Mouse (Mus musculus): Measurements from ENCODE around the gene Gm10799. TPM values are rescaled to one million over a fixed set of nuclear protein-coding genes. Genes with fewer than 3 reads are reported as not detected.
"Not testable (repeated sequence)": the region's sequence is repeated elsewhere in the genome, so short reads cannot be mapped to it uniquely, and the experiment has no call there.

Gm10799 gene
- not detected in 2 replicates for polyA plus RNA-seq (2015; fragmentation: Nextera tagmentation; extraction: Ambion mirVana)

GRCm38 (mm10) chr2:104068450-104068849 is at the start of gene Gm10799:
Gm10799 (minus strand) TSS chr2:104068550.
- H3K27ac ChIP-seq; H3K4me3 ChIP-seq; H3K36me3 ChIP-seq; H3K4me2 ChIP-seq; ATAC-seq (ENCODE audit: borderline replicate concordance, extremely low read depth, low FRiP score, low TSS enrichment); H3K9me3 ChIP-seq; H3K4me1 ChIP-seq; H3K9ac ChIP-seq; H3K27me3 ChIP-seq: not testable (repeated sequence)
- WGBS = 73% methylated on average over 7 of the region's 7 CpGs

- H3K27me3 ChIP-seq; H3K4me1 ChIP-seq; H3K9ac ChIP-seq; H3K9me3 ChIP-seq; H3K36me3 ChIP-seq; H3K4me3 ChIP-seq; H3K4me2 ChIP-seq; H3K27ac ChIP-seq; ATAC-seq (ENCODE audit: borderline replicate concordance, extremely low read depth, low FRiP score, low TSS enrichment): not testable (repeated sequence)
These were observed 48.8 kb upstream of the Gm10799 start for GRCm38 (mm10) chr2:104117173-104117572.

DNA sequence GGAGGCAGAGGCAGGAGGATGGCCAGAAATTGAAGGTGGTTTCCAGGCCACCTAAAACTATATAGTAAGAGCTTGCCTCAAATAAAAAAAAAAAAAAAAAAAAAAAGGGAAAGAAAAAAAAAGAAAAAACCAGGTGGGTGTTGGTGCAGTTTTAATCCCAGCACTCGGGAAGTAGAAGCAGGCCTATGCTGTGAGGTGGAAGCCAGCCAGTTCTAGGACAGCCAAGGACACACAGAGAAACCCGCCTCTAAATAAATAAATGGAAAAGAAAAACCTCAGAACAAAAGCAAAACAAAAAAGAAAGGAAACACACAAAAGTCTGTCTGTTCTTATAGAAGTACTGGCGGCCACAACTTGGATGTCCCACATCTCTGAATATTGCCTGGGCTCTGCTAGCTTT is 46.5 kb upstream of the Gm10799 start:
- Histone ChIP-seq H3K9me3 (no peaks in the 10 kb centered on the region), H3K4me3 (no peak overlapping the region), H3K27me3 (no peaks in the 10 kb centered on the region), H3K4me2 (no peak overlapping the region), H3K9ac (no peak overlapping the region), H3K36me3 (no peaks in the 10 kb centered on the region), H3K27ac (no peak overlapping the region), H3K4me1 (no peaks in the 10 kb centered on the region)
- WGBS = 71% methylated on average over 3 of the region's 3 CpGs
- ATAC-seq (ENCODE audit: borderline replicate concordance, extremely low read depth, low FRiP score, low TSS enrichment) = no peak

- H3K4me1 ChIP-seq; H3K4me2 ChIP-seq; H3K4me3 ChIP-seq; H3K36me3 ChIP-seq; H3K9ac ChIP-seq; ATAC-seq (ENCODE audit: borderline replicate concordance, extremely low read depth, low FRiP score, low TSS enrichment); H3K9me3 ChIP-seq; H3K27me3 ChIP-seq; H3K27ac ChIP-seq: not testable (repeated sequence)
These were observed 45.2 kb upstream of the Gm10799 start for GRCm38 (mm10) chr2:104113563-104113962.

- WGBS = no CpG with 5 or more reads among the region's 1 CpGs
- not testable (repeated sequence) for ATAC-seq (ENCODE audit: borderline replicate concordance, extremely low read depth, low FRiP score, low TSS enrichment)
These were observed 42.9 kb upstream of the Gm10799 start for GRCm38 (mm10) chr2:104111170-104111797.

DNA sequence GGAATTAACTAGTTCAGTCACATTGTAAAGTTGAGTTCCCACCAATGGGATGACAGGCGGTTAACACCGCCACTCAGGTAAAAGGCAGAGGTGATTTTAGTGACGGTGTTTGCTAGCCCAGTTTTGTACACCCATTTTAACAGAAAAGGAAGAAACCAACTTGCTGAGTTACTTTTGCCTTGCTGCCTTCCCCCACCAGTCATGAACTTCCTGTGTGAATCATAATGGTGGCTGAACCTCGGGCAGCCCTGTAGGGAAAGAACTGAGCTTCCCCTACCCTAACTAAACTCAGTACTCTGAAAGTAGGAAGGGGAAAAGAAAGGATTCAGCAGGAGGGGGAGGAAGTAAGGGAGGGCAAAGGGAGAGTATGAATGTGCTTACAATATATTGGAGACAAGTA is 41.7 kb upstream of the Gm10799 start:
- no peak for ATAC-seq (ENCODE audit: borderline replicate concordance, extremely low read depth, low FRiP score, low TSS enrichment)
- Histone ChIP-seq H3K27me3 (no peaks in the 10 kb centered on the region), H3K36me3 (no peaks in the 10 kb centered on the region), H3K9ac (no peak overlapping the region), H3K4me1 (no peaks in the 10 kb centered on the region), H3K27ac (no peak overlapping the region), H3K4me3 (no peak overlapping the region), H3K4me2 (no peak overlapping the region), H3K9me3 (no peaks in the 10 kb centered on the region)
- 82% methylated on average over 4 of the region's 4 CpGs for WGBS

More at GRCm38 (mm10) chr2:104111170-104111797, 42.9 kb upstream of the Gm10799 start:
- H3K4me3 ChIP-seq, H3K9ac ChIP-seq, H3K27ac ChIP-seq, H3K4me2 ChIP-seq, H3K4me1 ChIP-seq, H3K27me3 ChIP-seq, H3K36me3 ChIP-seq, H3K9me3 ChIP-seq: not testable (repeated sequence)

- ATAC-seq (ENCODE audit: borderline replicate concordance, extremely low read depth, low FRiP score, low TSS enrichment) = no peak
- no peaks in the 10 kb centered on the region for H3K9me3 ChIP-seq
- WGBS = 60% methylated on average over 2 of the region's 2 CpGs
- no peak overlapping the region for H3K4me3 ChIP-seq
- no peaks in the 10 kb centered on the region for H3K4me1 ChIP-seq
- no peaks in the 10 kb centered on the region for H3K27me3 ChIP-seq
- no peak overlapping the region for H3K9ac ChIP-seq
- no peaks in the 10 kb centered on the region for H3K36me3 ChIP-seq
- no peak overlapping the region for H3K27ac ChIP-seq
- H3K4me2 ChIP-seq = no peak overlapping the region
These were observed 41.2 kb upstream of the Gm10799 start for GRCm38 (mm10) chr2:104109528-104109927.

- H3K36me3 ChIP-seq; H3K4me1 ChIP-seq; H3K4me3 ChIP-seq; H3K9ac ChIP-seq; H3K27ac ChIP-seq; H3K9me3 ChIP-seq; H3K4me2 ChIP-seq; H3K27me3 ChIP-seq; ATAC-seq (ENCODE audit: borderline replicate concordance, extremely low read depth, low FRiP score, low TSS enrichment): not testable (repeated sequence)
- WGBS = 81% methylated on average over 2 of the region's 2 CpGs
These were observed 40.7 kb upstream of the Gm10799 start for GRCm38 (mm10) chr2:104109021-104109420.

DNA sequence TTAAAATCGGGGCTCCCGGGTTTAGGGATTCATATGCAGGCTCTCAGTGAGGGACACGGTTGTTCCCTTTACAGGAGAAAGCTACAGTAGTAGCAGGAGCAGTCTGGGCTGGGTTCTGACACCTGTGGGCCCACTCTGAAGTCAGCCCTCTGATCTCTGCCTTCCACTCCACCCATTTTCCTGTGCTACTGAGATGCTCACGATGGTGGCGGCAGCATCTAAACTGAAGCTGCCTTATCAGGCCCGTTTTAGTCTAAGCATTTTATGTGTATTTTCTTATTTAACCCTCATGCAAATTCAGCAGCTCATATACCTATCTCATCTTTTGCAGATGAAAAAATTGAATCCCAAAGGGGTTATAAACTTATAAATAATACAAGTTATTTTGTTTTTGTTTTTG is 36.5 kb upstream of the Gm10799 start:
- no peaks in the 10 kb centered on the region for H3K9me3 ChIP-seq
- H3K4me1 ChIP-seq = no peaks in the 10 kb centered on the region
- WGBS = 86% methylated on average over 6 of the region's 6 CpGs
- H3K27me3 ChIP-seq = no peaks in the 10 kb centered on the region
- ATAC-seq (ENCODE audit: borderline replicate concordance, extremely low read depth, low FRiP score, low TSS enrichment) = no peak
- no peaks in the 10 kb centered on the region for H3K36me3 ChIP-seq
- H3K4me3 ChIP-seq = no peak overlapping the region
- no peak overlapping the region for H3K27ac ChIP-seq
- H3K9ac ChIP-seq = no peak overlapping the region
- no peak overlapping the region for H3K4me2 ChIP-seq

GRCm38 (mm10) chr2:104099946-104100345 is 31.6 kb upstream of the Gm10799 start:
- Histone ChIP-seq H3K36me3 (no peaks in the 10 kb centered on the region), H3K4me3 (no peak overlapping the region), H3K27ac (no peak overlapping the region), H3K9ac (no peak overlapping the region), H3K4me1 (peaks cover 13% of the 10 kb centered on the region), H3K4me2 (no peak overlapping the region), H3K9me3 (no peaks in the 10 kb centered on the region), H3K27me3 (no peaks in the 10 kb centered on the region)
- no peak for ATAC-seq (ENCODE audit: borderline replicate concordance, extremely low read depth, low FRiP score, low TSS enrichment)
- 58% methylated on average over 1 of the region's 1 CpGs for WGBS

- Histone ChIP-seq H3K9ac (no peak overlapping the region), H3K4me1 (peaks cover 13% of the 10 kb centered on the region), H3K4me3 (no peak overlapping the region), H3K4me2 (no peak overlapping the region), H3K27me3 (no peaks in the 10 kb centered on the region), H3K9me3 (no peaks in the 10 kb centered on the region), H3K36me3 (no peaks in the 10 kb centered on the region), H3K27ac (no peak overlapping the region)
- 88% methylated on average over 2 of the region's 2 CpGs for WGBS
- no peak for ATAC-seq (ENCODE audit: borderline replicate concordance, extremely low read depth, low FRiP score, low TSS enrichment)
These were observed 30.9 kb upstream of the Gm10799 start for GRCm38 (mm10) chr2:104099231-104099585.

DNA sequence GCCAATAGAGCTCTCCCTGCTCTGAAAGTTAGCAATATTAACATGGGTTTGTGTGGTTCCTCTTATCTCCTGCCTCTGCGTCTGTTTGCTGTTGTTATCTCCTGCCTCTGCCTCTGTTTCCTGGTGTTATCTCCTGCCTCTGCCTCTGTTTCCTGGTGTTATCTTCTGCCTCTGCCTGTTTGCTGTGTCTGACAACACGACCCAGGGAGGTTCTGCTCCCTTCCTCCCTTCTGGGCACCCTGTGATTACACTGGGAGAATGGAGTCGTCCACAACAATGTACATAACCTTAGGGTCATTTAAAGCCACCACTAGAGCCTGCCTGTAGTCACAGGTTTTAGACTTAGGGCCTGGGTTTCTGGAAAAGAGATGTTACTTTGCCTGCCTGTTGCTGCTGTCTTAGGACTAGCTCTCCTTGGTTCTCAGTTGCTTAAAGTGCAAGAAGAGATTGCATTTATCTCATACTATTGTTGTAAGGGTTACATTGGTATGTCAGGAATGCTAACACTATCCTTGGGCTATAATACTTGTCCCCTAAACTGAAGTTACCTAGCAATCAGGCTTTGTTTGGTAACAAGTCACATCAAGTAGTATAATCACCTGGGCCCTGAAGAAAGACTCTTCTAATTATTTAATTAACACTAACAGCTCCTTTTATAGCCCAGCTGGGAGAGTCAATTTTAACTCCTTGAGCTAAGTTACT is 30.3 kb upstream of the Gm10799 start:
- Histone ChIP-seq H3K36me3 (no peaks in the 10 kb centered on the region), H3K27ac (no peak overlapping the region), H3K4me1 (peaks cover 13% of the 10 kb centered on the region), H3K9ac (no peak overlapping the region), H3K4me2 (no peak overlapping the region), H3K4me3 (no peak overlapping the region), H3K27me3 (no peaks in the 10 kb centered on the region), H3K9me3 (no peaks in the 10 kb centered on the region)
- no peak for ATAC-seq (ENCODE audit: borderline replicate concordance, extremely low read depth, low FRiP score, low TSS enrichment)
- 15% methylated on average over 3 of the region's 3 CpGs for WGBS
